Mouse (Mus musculus) liver, embryonic 12.5 days (tissue): ENCODE data around the gene Fcrlb. TPM values are rescaled to one million over a fixed set of nuclear protein-coding genes. Genes with fewer than 3 reads are reported as not detected.
A peak's percentile ranks its signal among the peaks of the same experiment; 100 is the strongest.

Experiments
- ATAC-seq: fragments of 200-750 bp; cut with Nextera tagmentation; 2 replicates; pipeline ENCODE4 v1.8.0; 2017; ENCODE audit warnings: moderate number of reproducible peaks, mild to moderate bottlenecking, moderate library complexity
- H3K27ac ChIP-seq: fragments of 300-500 bp; sonication (generic); 2 replicates; pipeline ENCODE4 v1.5.1; 2016; ENCODE audit warnings: mild to moderate bottlenecking
- H3K27me3 ChIP-seq: fragments of 300-500 bp; sonication (generic); replicated peaks from 2 replicates; pipeline ENCODE4 v1.6.1; 2016; ENCODE audit warnings: mild to moderate bottlenecking, moderate library complexity
- H3K36me3 ChIP-seq: fragments of 300-500 bp; sonication (generic); 2 replicates; pipeline ENCODE4 v1.6.1; 2016; ENCODE audit warnings: mild to moderate bottlenecking, moderate library complexity
- H3K4me1 ChIP-seq: fragments of 300-500 bp; sonication (generic); 2 replicates; pipeline ENCODE4 v1.6.1; 2016
- H3K4me2 ChIP-seq: fragments of 300-500 bp; sonication (generic); 2 replicates; pipeline ENCODE4 v1.6.1; 2016; ENCODE audit warnings: mild to moderate bottlenecking, moderate library complexity
- H3K4me3 ChIP-seq: fragments of 300-500 bp; sonication (generic); 2 replicates; pipeline ENCODE4 v1.5.1; 2016; ENCODE audit warnings: mild to moderate bottlenecking, moderate library complexity
- H3K9ac ChIP-seq: fragments of 300-500 bp; sonication (generic); 2 replicates; pipeline ENCODE4 v1.6.1; 2016; ENCODE audit warnings: mild to moderate bottlenecking, moderate library complexity
- H3K9me3 ChIP-seq: fragments of 300-500 bp; sonication (generic); replicated peaks from 2 replicates; pipeline ENCODE4 v1.6.1; 2016; ENCODE audit warnings: mild to moderate bottlenecking, moderate library complexity
- WGBS: fragments of 180-500 bp; shearing (Covaris S2); methylation state at CpG from one replicate; pipeline ENCODE4 v1.1.7; 2016; ENCODE audit not compliant: insufficient replicate concordance; 5-methylcytosine and 5-hydroxymethylcytosine counted together
- polyA plus RNA-seq: library from polyadenylated mRNA; unstranded; fragments of >200 nt; fragmentation: Nextera tagmentation; extraction: Ambion mirVana; gene quantifications from 2 replicates; pipeline ENCODE4 v1.2.1, GENCODE M21; 2016

Fcrlb gene
- polyA plus RNA-seq, 1 experiment from 2014 or later, result 0.10 TPM

GRCm38 (mm10) chr1:170933386-170933920 is 20.7 kb upstream of the Fcrlb start:
- ATAC-seq, result no peak
- Histone ChIP-seq H3K9me3 (no peaks in the 10 kb centered on the region), H3K4me3 (no peak overlapping the region), H3K27ac (no peak overlapping the region), H3K4me1 (no peaks in the 10 kb centered on the region), H3K4me2 (no peak overlapping the region), H3K36me3 (no peaks in the 10 kb centered on the region), H3K27me3 (no peaks in the 10 kb centered on the region), H3K9ac (no peak overlapping the region)
- WGBS, result 65% methylated on average over 6 of the region's 6 CpGs

- Histone ChIP-seq H3K36me3 (no peaks in the 10 kb centered on the region), H3K4me2 (no peak overlapping the region), H3K4me3 (no peak overlapping the region), H3K9me3 (no peaks in the 10 kb centered on the region), H3K27ac (no peak overlapping the region), H3K4me1 (no peaks in the 10 kb centered on the region), H3K9ac (no peak overlapping the region), H3K27me3 (no peaks in the 10 kb centered on the region)
- WGBS, result 36% methylated on average over 3 of the region's 3 CpGs
- no peak for ATAC-seq
These were observed 19.3 kb upstream of the Fcrlb start for GRCm38 (mm10) chr1:170932043-170932442.

GRCm38 (mm10) chr1:170929245-170929644 is 16.5 kb upstream of the Fcrlb start:
- H3K9ac ChIP-seq, result no peak overlapping the region
- no peaks in the 10 kb centered on the region for H3K36me3 ChIP-seq
- 72% methylated on average over 4 of the region's 4 CpGs for WGBS

GRCm38 (mm10) chr1:170928467-170928866 is 15.7 kb upstream of the Fcrlb start:
- Histone ChIP-seq H3K9ac (no peak overlapping the region), H3K4me2 (no peak overlapping the region), H3K4me3 (no peak overlapping the region), H3K36me3 (no peaks in the 10 kb centered on the region), H3K27ac (no peak overlapping the region), H3K27me3 (no peaks in the 10 kb centered on the region), H3K4me1 (peaks cover 7% of the 10 kb centered on the region; the same call in 1 of the 2 replicates), H3K9me3 (no peaks in the 10 kb centered on the region)
- 51% methylated on average over 2 of the region's 2 CpGs for WGBS
- ATAC-seq, result no peak

More at GRCm38 (mm10) chr1:170929245-170929644, 16.5 kb upstream of the Fcrlb start:
- ATAC-seq, result no peak
- no peak overlapping the region for H3K4me2 ChIP-seq
- no peak overlapping the region for H3K27ac ChIP-seq
- H3K4me1 ChIP-seq, result peaks cover 4% of the 10 kb centered on the region; the same call in 1 of the 2 replicates
- no peaks in the 10 kb centered on the region for H3K9me3 ChIP-seq
- H3K4me3 ChIP-seq, result no peak overlapping the region
- H3K27me3 ChIP-seq, result no peaks in the 10 kb centered on the region

GRCm38 (mm10) chr1:170927378-170927777 is 14.6 kb upstream of the Fcrlb start, which contains the start of gene Fcrla:
Gene Fcrla (minus strand): TSS chr1:170927583.
- no peaks in the 10 kb centered on the region for H3K36me3 ChIP-seq
- no peaks in the 10 kb centered on the region for H3K9me3 ChIP-seq
- WGBS, result 67% methylated on average over 3 of the region's 3 CpGs
- ATAC-seq, result no peak
- no peak within 1 kb of the TSS for H3K9ac ChIP-seq
- no peak within 1 kb of the TSS for H3K4me3 ChIP-seq
- peaks cover 7% of the 10 kb centered on the region; the same call in 1 of the 2 replicates for H3K4me1 ChIP-seq
- H3K27ac ChIP-seq, result no peak within 1 kb of the TSS
- no peak within 1 kb of the TSS for H3K4me2 ChIP-seq
- no peaks in the 10 kb centered on the region for H3K27me3 ChIP-seq

GRCm38 (mm10) chr1:170926941-170927340 is 14.2 kb upstream of the Fcrlb start:
- no peaks in the 10 kb centered on the region for H3K9me3 ChIP-seq
- ATAC-seq, result no peak
- no peak overlapping the region for H3K9ac ChIP-seq
- H3K4me1 ChIP-seq, result peaks cover 7% of the 10 kb centered on the region; the same call in 1 of the 2 replicates
- no peaks in the 10 kb centered on the region for H3K27me3 ChIP-seq
- H3K4me3 ChIP-seq, result no peak overlapping the region
- no peak overlapping the region for H3K4me2 ChIP-seq
- whole genome bisulfite sequencing, result 60% methylated on average over 6 of the region's 6 CpGs
- H3K36me3 ChIP-seq, result no peaks in the 10 kb centered on the region
- H3K27ac ChIP-seq, result no peak overlapping the region

- WGBS, result 31% methylated on average over 6 of the region's 6 CpGs
- Histone ChIP-seq H3K27me3 (no peaks in the 10 kb centered on the region), H3K4me1 (peaks cover 7% of the 10 kb centered on the region; the same call in 1 of the 2 replicates), H3K36me3 (no peaks in the 10 kb centered on the region), H3K9me3 (no peaks in the 10 kb centered on the region), H3K9ac (no peak overlapping the region), H3K4me2 (peak overlapping the region; percentile 53), H3K4me3 (peak overlapping the region; percentile 34), H3K27ac (no peak overlapping the region)
- peak; percentile 64; the same call in 1 of the 2 replicates for ATAC-seq
These were observed 11.7 kb upstream of the Fcrlb start for GRCm38 (mm10) chr1:170924485-170924884.

- H3K4me1 ChIP-seq, result peaks cover 4% of the 10 kb centered on the region; the same call in 1 of the 2 replicates
- H3K9me3 ChIP-seq, result no peaks in the 10 kb centered on the region
- H3K4me3 ChIP-seq, result no peak overlapping the region
- ATAC-seq, result no peak
- no peak overlapping the region for H3K27ac ChIP-seq
- WGBS, result 79% methylated on average over 8 of the region's 8 CpGs
- H3K36me3 ChIP-seq, result no peaks in the 10 kb centered on the region
- no peak overlapping the region for H3K4me2 ChIP-seq
- peaks cover under 1% of the 10 kb centered on the region; the same call in 1 of the 2 replicates for H3K27me3 ChIP-seq
- H3K9ac ChIP-seq, result no peak overlapping the region
These were observed 6.6 kb upstream of the Fcrlb start for GRCm38 (mm10) chr1:170919308-170919707.

GRCm38 (mm10) chr1:170915657-170916056 is 2.9 kb upstream of the Fcrlb start:
- no peak for ATAC-seq
- 56% methylated on average over 5 of the region's 5 CpGs for WGBS
- Histone ChIP-seq H3K9me3 (no peaks in the 10 kb centered on the region), H3K4me1 (no peaks in the 10 kb centered on the region), H3K27ac (no peak overlapping the region), H3K4me2 (no peak overlapping the region), H3K4me3 (no peak overlapping the region), H3K27me3 (peaks cover 25% of the 10 kb centered on the region), H3K36me3 (no peaks in the 10 kb centered on the region), H3K9ac (no peak overlapping the region)

GRCm38 (mm10) chr1:170911907-170912660 is 657 bp downstream of the Fcrlb start:
- H3K4me3 ChIP-seq, result no peak overlapping the region
- H3K27ac ChIP-seq, result no peak overlapping the region
- no peak overlapping the region for H3K4me2 ChIP-seq
- no peak overlapping the region for H3K9ac ChIP-seq
- peaks cover 59% of the 10 kb centered on the region for H3K27me3 ChIP-seq
- no peak for ATAC-seq
- no peaks in the 10 kb centered on the region for H3K9me3 ChIP-seq
- WGBS, result 58% methylated on average over 11 of the region's 11 CpGs
- peaks cover 16% of the 10 kb centered on the region for H3K4me1 ChIP-seq
- H3K36me3 ChIP-seq, result no peaks in the 10 kb centered on the region

- peaks cover 85% of the 10 kb centered on the region for H3K27me3 ChIP-seq
- ATAC-seq, result no peak
- no peak overlapping the region for H3K27ac ChIP-seq
- peak overlapping the region; percentile 67 for H3K4me2 ChIP-seq
- H3K4me1 ChIP-seq, result peaks cover 16% of the 10 kb centered on the region
- no peak overlapping the region for H3K9ac ChIP-seq
- H3K4me3 ChIP-seq, result peak overlapping the region; percentile 46
- WGBS, result 7% methylated on average over 21 of the region's 21 CpGs
- no peaks in the 10 kb centered on the region for H3K9me3 ChIP-seq
- H3K36me3 ChIP-seq, result no peaks in the 10 kb centered on the region
These were observed 4.4 kb downstream of the Fcrlb start for GRCm38 (mm10) chr1:170908341-170908740.

GRCm38 (mm10) chr1:170907456-170908191 is 5.1 kb downstream of the Fcrlb start:
- peaks cover 85% of the 10 kb centered on the region for H3K27me3 ChIP-seq
- peaks cover 16% of the 10 kb centered on the region for H3K4me1 ChIP-seq
- no peaks in the 10 kb centered on the region for H3K9me3 ChIP-seq
- H3K4me3 ChIP-seq, result peak overlapping the region; percentile 46
- 0 out of 2 replicates have a peak, but pooled peaks have one; percentile 24 for ATAC-seq
- H3K27ac ChIP-seq, result no peak overlapping the region
- no peaks in the 10 kb centered on the region for H3K36me3 ChIP-seq
- H3K9ac ChIP-seq, result no peak overlapping the region
- H3K4me2 ChIP-seq, result peak overlapping the region; percentile 67
- WGBS, result 1% methylated on average over 71 of the region's 71 CpGs
